Mouse (Mus musculus): ENCODE results near the gene Gm21936. TPM values are rescaled to one million over a fixed set of nuclear protein-coding genes. Genes with fewer than 3 reads are reported as not detected.
"Not testable (repeated sequence)": the region's sequence is repeated elsewhere in the genome, so short reads cannot be mapped to it uniquely, and the experiment has no call there.

The Gm21936 gene
- not detected in 2 replicates for polyA plus RNA-seq (2015; fragmentation: Nextera tagmentation; extraction: Ambion mirVana)

DNA sequence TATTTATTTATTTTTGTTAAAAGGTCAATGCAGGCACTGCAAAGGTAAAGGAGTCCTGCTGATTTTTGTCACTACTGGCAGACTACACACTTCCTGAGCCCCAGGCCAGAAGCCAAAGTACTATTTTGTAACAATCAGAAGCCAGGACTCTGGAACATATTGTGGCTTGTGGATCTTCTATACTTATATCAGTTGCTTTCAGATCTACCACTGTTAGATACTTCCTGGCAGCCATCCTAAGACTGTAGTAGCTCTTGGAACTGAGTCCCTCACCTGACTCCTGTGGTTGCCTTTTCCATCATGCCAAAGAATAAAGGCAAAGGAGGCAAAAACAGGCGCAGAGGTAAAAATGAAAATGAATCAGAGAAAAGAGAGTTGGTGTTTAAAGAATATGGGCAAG, at the start of gene Gm21936:
Gene Gm21936, plus strand, starts transcription at position 301 of the 400 bp plus-strand sequence.
- H3K4me3 ChIP-seq; H3K4me1 ChIP-seq (replicated peaks); H3K4me2 ChIP-seq; H3K9me3 ChIP-seq; H3K9ac ChIP-seq; H3K27ac ChIP-seq (replicated peaks); H3K27me3 ChIP-seq; ATAC-seq (ENCODE audit: low read depth); H3K36me3 ChIP-seq: not testable (repeated sequence)
- WGBS, result 89% methylated on average over 1 of the region's 1 CpGs

DNA sequence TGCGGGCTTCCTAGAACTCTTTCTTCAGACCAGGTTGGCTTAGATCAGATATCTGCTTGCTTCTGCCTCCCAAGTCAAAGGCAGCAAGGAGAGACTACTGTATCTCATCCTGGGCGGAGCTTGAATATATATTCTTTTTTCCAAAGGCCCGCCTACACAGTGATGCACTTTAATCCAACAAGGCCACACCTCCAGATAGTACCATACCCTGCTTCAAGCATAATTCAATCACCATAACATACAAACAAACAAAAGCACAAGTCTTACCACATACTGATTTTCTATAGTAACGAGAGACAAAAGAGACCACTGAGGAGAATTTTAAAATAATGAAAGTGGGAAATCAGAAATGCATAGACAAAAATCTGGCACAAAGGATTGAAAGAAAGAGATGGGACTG, 19.7 kb upstream of the Gm21936 start, which contains the start of gene Gm21319:
Gene Gm21319, minus strand, starts transcription at position 101 of the 400 bp plus-strand sequence.
- not testable (repeated sequence) for ATAC-seq (ENCODE audit: low read depth); H3K9ac ChIP-seq; H3K36me3 ChIP-seq; H3K9me3 ChIP-seq; H3K4me1 ChIP-seq (replicated peaks); H3K4me2 ChIP-seq; H3K4me3 ChIP-seq; H3K27ac ChIP-seq (replicated peaks); H3K27me3 ChIP-seq
- 87% methylated on average over 4 of the region's 4 CpGs for WGBS

DNA sequence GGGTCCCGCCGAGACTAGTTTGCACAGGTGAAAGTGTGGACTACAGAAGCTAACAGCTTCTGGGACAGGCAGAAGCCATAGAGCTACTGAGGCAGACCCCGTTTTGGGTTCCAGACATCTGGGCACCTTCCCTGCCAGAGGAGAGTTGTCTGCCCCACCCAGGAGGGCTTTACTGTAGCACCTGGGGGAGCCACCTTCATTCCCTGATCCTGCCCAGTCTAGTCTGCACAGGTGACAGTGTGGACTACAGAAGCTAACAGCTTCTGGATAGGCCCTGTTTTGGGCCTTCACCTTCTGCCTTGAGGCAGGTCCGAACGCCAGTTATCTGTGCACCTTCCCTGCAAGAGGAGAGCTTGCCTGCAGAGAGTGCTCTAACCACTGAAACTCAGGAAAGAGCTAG, 2.7 kb downstream of the Gm21936 start:
- not testable (repeated sequence) for H3K9ac ChIP-seq; H3K4me2 ChIP-seq; H3K36me3 ChIP-seq; H3K27ac ChIP-seq (replicated peaks); ATAC-seq (ENCODE audit: low read depth); H3K9me3 ChIP-seq; H3K4me3 ChIP-seq; H3K27me3 ChIP-seq; H3K4me1 ChIP-seq (replicated peaks)
- WGBS, result 89% methylated on average over 5 of the region's 5 CpGs

DNA sequence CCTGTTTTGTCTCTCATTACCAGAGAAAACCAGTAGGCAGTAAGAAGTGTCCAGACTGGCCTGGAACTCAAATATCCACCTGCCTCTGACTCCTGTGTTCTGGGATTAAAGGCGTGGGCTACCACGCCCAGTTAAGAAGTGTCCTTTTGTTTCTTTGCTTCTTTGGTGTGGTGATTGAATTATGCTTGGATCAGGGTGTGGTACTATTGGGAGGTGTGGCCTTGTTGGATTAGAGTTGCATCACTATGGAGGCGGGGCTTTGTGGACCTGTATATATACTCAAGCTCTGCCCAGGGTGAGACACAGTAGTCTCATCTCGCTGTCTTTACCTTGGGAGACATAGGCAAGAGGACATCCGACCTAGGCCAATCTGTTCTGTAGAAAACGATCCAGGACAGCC, 21.0 kb downstream of the Gm21936 start, which contains the start of gene BB287469:
Gene BB287469, plus strand, starts transcription at position 301 of the 400 bp plus-strand sequence.
- not testable (repeated sequence) for H3K4me3 ChIP-seq; H3K4me1 ChIP-seq (replicated peaks); H3K9me3 ChIP-seq; H3K9ac ChIP-seq; H3K4me2 ChIP-seq; ATAC-seq (ENCODE audit: low read depth); H3K27ac ChIP-seq (replicated peaks); H3K27me3 ChIP-seq; H3K36me3 ChIP-seq
- WGBS, result 87% methylated on average over 6 of the region's 6 CpGs

DNA sequence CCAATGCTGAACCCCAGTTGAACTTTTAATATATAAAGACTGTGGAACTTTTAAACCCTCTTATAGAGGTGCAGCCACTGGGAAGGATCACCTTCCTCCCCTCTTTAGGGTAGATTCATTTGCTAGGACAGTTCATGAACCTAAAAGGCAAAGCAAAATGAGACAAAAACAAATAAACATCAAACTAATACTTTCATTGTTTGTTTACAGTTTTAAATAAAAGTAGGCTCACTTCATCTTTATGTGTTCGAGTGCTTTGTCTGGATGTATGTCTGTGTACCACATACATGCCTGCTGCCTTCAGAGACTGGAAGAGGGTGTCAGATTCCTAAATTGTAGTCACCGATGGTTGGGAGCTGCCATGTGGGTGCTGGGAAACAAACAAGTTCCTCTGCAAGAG, 46.9 kb downstream of the Gm21936 start, which contains the start of gene Gm2001:
Gene Gm2001, minus strand, starts transcription at position 101 of the 400 bp plus-strand sequence.
- WGBS, result 82% methylated on average over 2 of the region's 2 CpGs
- ATAC-seq (ENCODE audit: low read depth); H3K4me3 ChIP-seq; H3K9ac ChIP-seq; H3K27ac ChIP-seq (replicated peaks); H3K9me3 ChIP-seq; H3K27me3 ChIP-seq; H3K36me3 ChIP-seq; H3K4me1 ChIP-seq (replicated peaks); H3K4me2 ChIP-seq: not testable (repeated sequence)

Other genes starting within 250 kb of the Gm21936 start
- gene Oog1, start 192.8 kb upstream of the Gm21936 start, polyA plus RNA-seq (2015; fragmentation: Nextera tagmentation; extraction: Ambion mirVana), result not detected in 2 replicates
- gene Gm4027, start 176.6 kb upstream of the Gm21936 start, polyA plus RNA-seq (2015; fragmentation: Nextera tagmentation; extraction: Ambion mirVana), result not detected in 2 replicates
- gene Gm16381, start 150.9 kb upstream of the Gm21936 start, polyA plus RNA-seq (2015; fragmentation: Nextera tagmentation; extraction: Ambion mirVana), result not detected in 2 replicates
- gene Gm21319, start 19.8 kb upstream of the Gm21936 start, polyA plus RNA-seq (2015; fragmentation: Nextera tagmentation; extraction: Ambion mirVana), result not detected in 2 replicates
- not detected in 2 replicates for gene BB287469, start 21.1 kb downstream of the Gm21936 start, polyA plus RNA-seq (2015; fragmentation: Nextera tagmentation; extraction: Ambion mirVana)
- not detected in 2 replicates for gene Gm2001, start 46.8 kb downstream of the Gm21936 start, polyA plus RNA-seq (2015; fragmentation: Nextera tagmentation; extraction: Ambion mirVana)
- gene Gm2016, start 78.6 kb downstream of the Gm21936 start, polyA plus RNA-seq (2015; fragmentation: Nextera tagmentation; extraction: Ambion mirVana), result not detected in 2 replicates
- gene Gm2022, start 99.9 kb downstream of the Gm21936 start, polyA plus RNA-seq (2015; fragmentation: Nextera tagmentation; extraction: Ambion mirVana), result not detected in 2 replicates
- not detected in 2 replicates for gene Gm2035, start 124.3 kb downstream of the Gm21936 start, polyA plus RNA-seq (2015; fragmentation: Nextera tagmentation; extraction: Ambion mirVana)
- not detected in 2 replicates for gene Gm2042, start 158.6 kb downstream of the Gm21936 start, polyA plus RNA-seq (2015; fragmentation: Nextera tagmentation; extraction: Ambion mirVana)
- gene Gm2075, start 216.3 kb downstream of the Gm21936 start, polyA plus RNA-seq (2015; fragmentation: Nextera tagmentation; extraction: Ambion mirVana), result not detected in 2 replicates
- gene Gm6803, start 223.3 kb downstream of the Gm21936 start, polyA plus RNA-seq (2015; fragmentation: Nextera tagmentation; extraction: Ambion mirVana), result not detected in 2 replicates
- gene Gm2056, start 231.5 kb downstream of the Gm21936 start, polyA plus RNA-seq (2015; fragmentation: Nextera tagmentation; extraction: Ambion mirVana), result not detected in 2 replicates

Measured in neural tube, embryonic 13.5 days (tissue).